Mouse (Mus musculus): ENCODE results near the gene Gucy2c. TPM values are rescaled to one million over a fixed set of nuclear protein-coding genes. Genes with fewer than 3 reads are reported as not detected.

Gucy2c gene
- total RNA-seq, 2 experiments from 2014 or later: 0.08 TPM; not detected in 1

GRCm38 (mm10) chr6:136742352-136743118 is 39.0 kb downstream of the Gucy2c start:
- peak; percentile 55 to 79 for DNase-seq (ENCODE audit: low spot score in 2 of 2)

- no peak for DNase-seq (ENCODE audit: low spot score in 2 of 2)
Observed at GRCm38 (mm10) chr6:136741281-136741680, 40.3 kb downstream of the Gucy2c start.

- DNase-seq (ENCODE audit: low spot score in 2 of 2): no peak
Observed at GRCm38 (mm10) chr6:136735766-136736165, 45.8 kb downstream of the Gucy2c start.

- no peak for DNase-seq (ENCODE audit: low spot score in 2 of 2)
Observed at GRCm38 (mm10) chr6:136728144-136728543, 53.4 kb downstream of the Gucy2c start.

- no peak for DNase-seq (ENCODE audit: low spot score in 2 of 2)
Observed at GRCm38 (mm10) chr6:136723171-136723570, 58.4 kb downstream of the Gucy2c start.

- no peak for DNase-seq (ENCODE audit: low spot score in 2 of 2)
Observed at GRCm38 (mm10) chr6:136722565-136722964, 59.0 kb downstream of the Gucy2c start.

GRCm38 (mm10) chr6:136721925-136722324 is 59.6 kb downstream of the Gucy2c start:
- DNase-seq (ENCODE audit: low spot score in 2 of 2): peak in 1 of 2 experiments; percentile 60

- DNase-seq (ENCODE audit: low spot score in 2 of 2): no peak
Observed at GRCm38 (mm10) chr6:136720436-136720835, 61.1 kb downstream of the Gucy2c start.

- DNase-seq (ENCODE audit: low spot score in 2 of 2): no peak
Observed at GRCm38 (mm10) chr6:136715881-136716431, 65.6 kb downstream of the Gucy2c start.

- DNase-seq (ENCODE audit: low spot score in 2 of 2): no peak
Observed at GRCm38 (mm10) chr6:136714097-136714496, 67.5 kb downstream of the Gucy2c start.

- DNase-seq (ENCODE audit: low spot score in 2 of 2): no peak
Observed at GRCm38 (mm10) chr6:136710408-136710807, 71.2 kb downstream of the Gucy2c start.

- DNase-seq (ENCODE audit: low spot score in 2 of 2): no peak
Observed at GRCm38 (mm10) chr6:136708597-136708996, 73.0 kb downstream of the Gucy2c start.

- no peak for DNase-seq (ENCODE audit: low spot score in 2 of 2)
Observed at GRCm38 (mm10) chr6:136701878-136702277, 79.7 kb downstream of the Gucy2c start.

- DNase-seq (ENCODE audit: low spot score in 2 of 2): no peak
Observed at GRCm38 (mm10) chr6:136701185-136701584, 80.4 kb downstream of the Gucy2c start.

- no peak for DNase-seq (ENCODE audit: low spot score in 2 of 2)
Observed at GRCm38 (mm10) chr6:136691314-136691713, 90.3 kb downstream of the Gucy2c start.

- no peak for DNase-seq (ENCODE audit: low spot score in 2 of 2)
Observed at GRCm38 (mm10) chr6:136690527-136690926, 91.0 kb downstream of the Gucy2c start.

- DNase-seq (ENCODE audit: low spot score in 2 of 2): no peak
Observed at GRCm38 (mm10) chr6:136689790-136690413, 91.7 kb downstream of the Gucy2c start.

- DNase-seq (ENCODE audit: low spot score in 2 of 2): no peak
Observed at GRCm38 (mm10) chr6:136685433-136685832, 96.1 kb downstream of the Gucy2c start.

- DNase-seq (ENCODE audit: low spot score in 2 of 2): no peak
Observed at GRCm38 (mm10) chr6:136683410-136684334, 97.9 kb downstream of the Gucy2c start.

GRCm38 (mm10) chr6:136679381-136679780 is 102.2 kb downstream of the Gucy2c start:
- no peak for DNase-seq (ENCODE audit: low spot score in 2 of 2)

GRCm38 (mm10) chr6:136674935-136675334 is 106.6 kb downstream of the Gucy2c start:
- no peak for DNase-seq (ENCODE audit: low spot score in 2 of 2)
